Mouse (Mus musculus) splenic B cell, adult 2 months (primary cell): Measurements from ENCODE around the gene Tmc4.

Experiments used
- DNase-seq: peaks from one replicate; pipeline ENCODE4 v3.0.0-alpha.2; 2011; ENCODE audit warnings: low read depth, low spot score
- H3K27me3 ChIP-seq: 2 replicates; pipeline ENCODE4 v1.6.1; 2012; ENCODE audit warnings: mild to moderate bottlenecking, low read length, moderate library complexity, mixed read lengths; ENCODE audit not compliant: control insufficient read depth, poor library complexity, insufficient read depth, severe bottlenecking
- H3K36me3 ChIP-seq: 2 replicates; pipeline ENCODE4 v1.6.1; 2012; ENCODE audit warnings: mild to moderate bottlenecking, low read length, moderate library complexity, mixed read lengths; ENCODE audit not compliant: control insufficient read depth, poor library complexity, insufficient read depth, severe bottlenecking

Tmc4 gene

GRCm38 (mm10) chr7:3674507-3675227 lies 2.7 kb downstream of the Tmc4 start:
- peaks cover 3% of the 10 kb centered on the region for H3K36me3 ChIP-seq
- peak; percentile 89 for DNase-seq

GRCm38 (mm10) chr7:3666921-3667391 lies 10.4 kb downstream of the Tmc4 start:
- no peaks in the 10 kb centered on the region for H3K27me3 ChIP-seq
- DNase-seq = no peak
- H3K36me3 ChIP-seq = peaks cover 4% of the 10 kb centered on the region

More at GRCm38 (mm10) chr7:3674507-3675227, 2.7 kb downstream of the Tmc4 start:
- no peaks in the 10 kb centered on the region for H3K27me3 ChIP-seq

DNA sequence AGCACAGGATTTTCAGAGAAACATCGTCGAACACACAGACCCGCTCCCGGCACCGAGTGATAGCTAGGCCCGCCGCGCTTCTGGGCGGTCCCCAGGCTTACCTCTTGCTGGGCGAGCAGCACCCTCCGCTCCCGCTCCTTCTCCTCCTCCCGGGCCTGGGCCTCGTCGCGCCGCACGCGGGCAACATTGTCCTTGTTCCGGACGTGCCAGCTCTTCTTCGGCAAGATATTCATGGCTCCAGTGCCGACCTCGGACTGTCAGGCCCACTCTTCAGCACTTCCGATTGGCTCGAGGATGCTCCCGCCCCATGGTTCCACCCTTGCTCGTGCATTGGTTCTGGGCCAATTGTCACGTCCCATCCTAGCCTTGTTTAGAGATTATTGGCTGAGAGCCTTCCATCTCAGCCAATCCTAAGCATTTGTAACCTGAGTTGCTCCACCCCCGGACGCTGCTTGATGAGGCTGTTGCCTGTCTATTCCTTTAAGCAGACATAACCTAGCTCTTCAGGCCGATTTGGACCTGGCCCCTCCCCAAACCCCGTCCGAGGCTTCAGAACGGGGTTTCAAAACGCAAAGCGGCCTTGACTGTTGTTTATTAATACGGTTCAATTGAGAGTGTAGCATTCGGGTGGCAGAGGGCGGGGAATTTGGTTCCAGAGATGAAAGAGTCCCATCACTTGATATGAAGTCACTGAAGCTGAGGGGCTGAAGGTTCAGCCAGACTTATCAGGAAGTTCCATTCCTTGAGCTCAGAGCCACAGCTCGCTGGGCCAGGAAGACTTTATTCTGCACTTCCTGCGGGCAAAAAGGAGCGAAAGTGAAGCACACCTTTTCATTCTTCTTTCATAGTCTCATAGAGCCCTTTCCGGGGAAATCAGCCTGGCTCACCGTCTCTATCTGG lies 11.9 kb downstream of the Tmc4 start, which contains the start of gene Leng1:
Gene Leng1 (minus strand): TSS at position 626 of the 900 bp plus-strand sequence.
- Histone ChIP-seq H3K27me3 (no peaks in the 10 kb centered on the region), H3K36me3 (peaks cover 6% of the 10 kb centered on the region; the same call in 1 of the 2 replicates)
- DNase-seq = peak; percentile 97

DNA sequence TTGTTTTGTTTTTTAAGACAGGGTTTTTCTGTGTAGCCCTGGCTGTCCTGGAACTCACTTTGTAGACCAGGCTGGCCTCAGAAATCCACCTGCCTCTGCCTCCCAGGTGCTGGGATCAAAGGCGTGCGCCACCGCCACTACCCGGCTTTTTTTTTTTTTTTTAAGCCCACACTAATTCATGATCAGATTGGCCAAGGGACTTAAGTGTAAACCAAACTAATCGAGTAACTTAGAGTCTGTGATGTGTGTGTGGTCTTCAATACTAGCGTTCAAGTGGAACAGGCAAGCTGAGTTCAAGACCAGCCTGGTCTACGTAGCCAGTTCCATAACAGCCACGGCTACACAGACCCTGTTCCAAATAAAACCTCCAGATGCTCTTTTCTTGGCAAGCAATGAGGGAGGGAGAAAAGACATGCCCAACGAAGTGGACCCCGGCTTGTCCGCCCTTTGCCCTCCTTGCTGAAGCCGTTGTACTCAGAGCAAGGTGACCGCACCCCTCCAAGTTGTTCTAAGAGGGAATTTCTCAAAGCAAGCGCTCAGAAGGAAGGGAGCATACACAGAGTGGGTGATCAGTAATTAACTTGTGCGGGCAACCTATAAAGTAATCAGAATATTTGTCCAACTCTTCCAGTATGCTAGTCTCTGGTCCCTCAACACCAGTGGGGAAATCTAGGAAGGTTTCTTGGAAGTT lies 12.7 kb downstream of the Tmc4 start:
- peaks cover 6% of the 10 kb centered on the region; the same call in 1 of the 2 replicates for H3K36me3 ChIP-seq
- DNase-seq = peak; percentile 13
- no peaks in the 10 kb centered on the region for H3K27me3 ChIP-seq

DNA sequence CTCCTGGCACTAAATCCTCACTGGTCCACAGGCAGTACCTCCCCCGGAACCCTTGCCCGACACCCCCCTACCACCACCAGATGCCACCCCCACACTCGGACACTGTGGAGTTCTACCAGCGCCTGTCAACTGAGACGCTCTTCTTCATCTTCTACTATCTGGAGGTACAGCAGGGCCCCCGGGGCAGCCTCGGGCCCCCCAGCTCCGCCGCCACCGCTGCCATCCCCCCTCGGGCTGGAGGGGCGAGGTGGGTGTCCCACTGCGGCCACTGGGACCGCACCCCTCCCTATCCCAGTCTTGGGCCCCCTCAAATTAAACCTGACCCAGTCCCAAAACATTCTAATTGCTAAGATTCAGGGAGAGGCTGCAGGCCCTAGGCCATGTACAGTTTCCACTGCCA lies 18.8 kb downstream of the Tmc4 start:
- Histone ChIP-seq H3K36me3 (peaks cover 28% of the 10 kb centered on the region), H3K27me3 (no peaks in the 10 kb centered on the region)
- DNase-seq = no peak

DNA sequence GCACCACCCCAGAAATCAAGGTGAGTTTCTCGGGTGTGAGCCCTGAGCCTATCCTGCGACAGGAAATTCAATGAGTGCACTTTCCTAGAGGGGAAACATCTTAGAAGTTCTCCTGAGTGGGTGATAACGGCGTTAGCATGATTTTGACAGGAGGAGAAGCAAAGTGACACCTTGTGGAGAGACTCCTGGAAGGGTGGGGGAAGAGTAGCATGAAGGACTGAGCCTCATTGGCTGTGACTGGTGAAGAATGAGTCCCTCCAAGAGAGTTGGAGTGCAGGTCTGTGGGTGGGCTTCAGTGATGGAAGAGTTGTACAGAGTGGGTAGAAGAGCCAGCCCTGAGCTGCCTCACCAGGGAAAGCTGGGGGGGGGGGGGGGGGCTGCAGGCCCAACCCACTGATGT lies 20.4 kb downstream of the Tmc4 start:
- no peak for DNase-seq
- no peaks in the 10 kb centered on the region for H3K27me3 ChIP-seq
- peaks cover 29% of the 10 kb centered on the region for H3K36me3 ChIP-seq

DNA sequence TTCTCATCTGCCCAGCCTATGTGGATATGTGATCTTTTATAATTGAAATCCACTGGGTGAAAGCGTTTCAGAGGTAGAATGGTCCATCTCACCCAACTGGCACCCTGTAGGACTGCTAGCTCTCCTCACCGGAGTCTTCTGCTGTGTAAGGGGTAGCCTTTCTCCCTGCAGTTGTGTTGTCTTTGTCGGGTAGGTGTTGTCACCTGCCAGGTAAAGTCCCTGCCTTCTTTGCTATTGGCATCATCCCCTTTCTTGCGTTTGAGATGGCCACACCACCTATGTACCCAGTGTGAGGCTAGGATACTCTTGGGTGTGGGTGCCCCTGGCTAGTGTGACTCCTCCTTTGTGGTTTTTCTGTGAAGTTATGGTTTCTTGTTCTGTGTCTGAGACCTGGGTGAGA lies 30.7 kb downstream of the Tmc4 start:
- DNase-seq = no peak
- Histone ChIP-seq H3K27me3 (no peaks in the 10 kb centered on the region), H3K36me3 (peaks cover 8% of the 10 kb centered on the region)

DNA sequence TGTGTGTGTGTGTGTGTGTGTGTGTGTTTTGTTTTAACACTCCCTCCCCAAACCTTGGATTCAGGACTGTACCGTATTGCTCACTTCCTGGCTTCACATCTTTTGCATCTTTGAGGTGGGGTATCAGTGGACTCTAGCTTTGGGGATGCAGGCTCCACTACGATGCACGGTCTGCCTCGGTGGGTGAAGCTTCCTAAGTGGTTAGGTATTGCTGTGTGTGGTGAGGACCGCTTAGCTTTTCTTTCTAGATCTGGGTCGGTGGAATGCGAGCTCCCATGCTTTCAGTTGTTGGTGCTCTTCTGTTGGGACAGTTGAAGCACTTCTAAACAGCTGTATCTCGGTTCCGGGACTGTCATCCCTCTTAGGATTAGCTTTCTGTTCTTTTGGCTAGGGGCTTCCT lies 31.2 kb downstream of the Tmc4 start:
- DNase-seq = no peak
- H3K36me3 ChIP-seq = peaks cover 5% of the 10 kb centered on the region
- H3K27me3 ChIP-seq = no peaks in the 10 kb centered on the region

- Histone ChIP-seq H3K27me3 (no peaks in the 10 kb centered on the region), H3K36me3 (no peaks in the 10 kb centered on the region)
- DNase-seq = no peak
Observed at GRCm38 (mm10) chr7:3645488-3646025, 31.8 kb downstream of the Tmc4 start.

DNA sequence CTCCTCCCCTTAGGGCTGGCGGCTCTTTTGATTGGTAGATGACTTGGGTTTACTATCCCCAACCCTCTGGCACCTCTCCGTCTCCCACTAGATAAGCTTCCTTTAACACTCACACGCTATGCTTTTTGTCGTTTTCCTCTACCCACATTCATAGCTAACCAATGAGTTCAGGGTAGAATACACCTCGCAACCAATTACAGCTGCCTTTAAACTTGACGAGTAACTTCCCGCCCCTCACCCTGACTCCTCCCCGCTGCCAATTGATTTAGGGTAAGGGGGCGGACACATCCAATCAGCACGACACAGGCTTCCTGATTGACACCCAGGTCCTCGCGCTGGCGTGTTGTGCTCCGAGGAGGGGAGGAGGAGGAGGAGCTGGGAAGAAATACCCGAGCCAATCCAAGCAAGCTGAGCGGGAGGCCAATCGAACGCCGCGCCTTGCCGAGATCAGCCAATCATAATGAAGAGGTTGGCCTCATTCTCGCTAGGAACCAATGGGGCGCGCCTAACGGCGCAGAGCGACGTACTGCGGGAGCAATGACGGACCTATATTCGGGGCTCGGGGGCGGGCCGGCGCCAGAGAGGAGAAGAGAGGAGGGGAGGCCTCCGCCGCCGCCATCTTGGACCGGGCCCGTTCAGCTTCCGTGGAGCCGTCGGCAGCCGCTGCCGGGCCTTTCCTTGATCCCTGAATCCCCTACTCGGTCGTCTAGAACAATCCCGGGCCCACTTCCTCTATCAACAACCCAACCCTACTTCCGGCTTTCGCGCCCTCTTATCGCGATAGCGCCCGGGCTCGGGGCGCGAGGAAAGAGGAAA lies 32.5 kb downstream of the Tmc4 start, which contains the start of gene Cnot3:
Gene Cnot3 (plus strand): TSS at position 597 of the 816 bp plus-strand sequence.
- peak; percentile 100 for DNase-seq
- H3K27me3 ChIP-seq = no peaks in the 10 kb centered on the region
- 0 out of 2 replicates have a peak, but pooled peaks cover 2% of the 10 kb centered on the region for H3K36me3 ChIP-seq

- DNase-seq = no peak
- Histone ChIP-seq H3K36me3 (0 out of 2 replicates have a peak, but pooled peaks cover 2% of the 10 kb centered on the region), H3K27me3 (no peaks in the 10 kb centered on the region)
Observed at GRCm38 (mm10) chr7:3644348-3644671, 33.0 kb downstream of the Tmc4 start.

DNA sequence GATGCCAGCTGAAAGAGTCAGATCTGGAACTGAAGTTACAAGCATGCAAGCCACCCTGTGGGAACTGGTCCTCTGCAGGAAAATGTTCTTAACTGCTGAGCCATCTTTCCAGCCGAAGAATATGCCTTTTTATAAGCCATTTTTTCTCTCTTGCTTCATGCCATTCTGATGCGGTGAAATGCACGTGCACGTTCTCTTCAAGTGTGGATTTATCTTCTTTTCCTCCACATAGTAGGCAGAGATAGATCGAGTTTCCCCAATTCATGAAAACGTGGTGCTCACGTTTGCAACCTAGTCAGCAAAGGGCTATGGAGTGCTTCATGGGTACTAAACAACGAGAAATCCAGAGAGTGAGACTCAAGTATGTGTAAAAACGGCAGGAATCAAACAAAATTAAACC lies 33.5 kb downstream of the Tmc4 start:
- Histone ChIP-seq H3K27me3 (no peaks in the 10 kb centered on the region), H3K36me3 (0 out of 2 replicates have a peak, but pooled peaks cover 2% of the 10 kb centered on the region)
- no peak for DNase-seq

DNA sequence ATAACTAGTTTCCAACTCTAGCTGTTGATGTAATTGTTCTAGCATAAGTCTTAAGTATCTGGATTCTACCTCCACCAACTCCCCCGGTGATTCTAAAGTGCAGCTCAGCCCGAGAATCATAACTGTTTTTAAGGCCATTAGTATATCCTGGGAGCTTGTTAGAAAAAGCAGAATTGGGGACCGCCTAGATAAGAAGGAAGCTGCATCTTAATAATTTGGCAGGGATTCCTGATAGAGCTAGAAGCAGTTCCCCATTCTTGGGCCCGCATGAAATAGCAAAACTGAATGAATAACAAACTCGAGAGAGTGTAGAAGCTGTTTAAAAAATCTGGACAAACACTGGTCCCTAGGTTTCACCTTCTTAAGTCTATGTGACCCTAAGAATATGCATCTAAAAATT lies 33.9 kb downstream of the Tmc4 start:
- DNase-seq = no peak
- Histone ChIP-seq H3K27me3 (no peaks in the 10 kb centered on the region), H3K36me3 (0 out of 2 replicates have a peak, but pooled peaks cover 2% of the 10 kb centered on the region)

DNA sequence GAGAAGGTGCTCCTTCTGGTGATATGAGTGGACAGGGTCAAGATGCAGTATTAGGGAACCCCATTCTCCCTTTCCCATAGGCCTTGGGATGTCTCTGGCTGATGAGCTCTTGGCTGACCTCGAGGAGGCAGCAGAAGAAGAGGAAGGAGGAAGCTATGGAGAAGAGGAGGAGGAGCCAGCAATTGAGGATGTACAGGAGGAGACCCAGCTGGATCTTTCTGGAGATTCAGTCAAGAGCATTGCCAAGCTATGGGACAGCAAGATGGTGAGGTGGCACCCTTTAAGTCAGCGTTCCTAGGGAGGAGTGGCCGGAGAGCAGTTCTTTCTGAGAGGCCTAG lies 46.9 kb downstream of the Tmc4 start:
- Histone ChIP-seq H3K36me3 (no peaks in the 10 kb centered on the region; the same call in 1 of the 2 replicates), H3K27me3 (no peaks in the 10 kb centered on the region)
- DNase-seq = no peak
